In the genomic region with DNA sequence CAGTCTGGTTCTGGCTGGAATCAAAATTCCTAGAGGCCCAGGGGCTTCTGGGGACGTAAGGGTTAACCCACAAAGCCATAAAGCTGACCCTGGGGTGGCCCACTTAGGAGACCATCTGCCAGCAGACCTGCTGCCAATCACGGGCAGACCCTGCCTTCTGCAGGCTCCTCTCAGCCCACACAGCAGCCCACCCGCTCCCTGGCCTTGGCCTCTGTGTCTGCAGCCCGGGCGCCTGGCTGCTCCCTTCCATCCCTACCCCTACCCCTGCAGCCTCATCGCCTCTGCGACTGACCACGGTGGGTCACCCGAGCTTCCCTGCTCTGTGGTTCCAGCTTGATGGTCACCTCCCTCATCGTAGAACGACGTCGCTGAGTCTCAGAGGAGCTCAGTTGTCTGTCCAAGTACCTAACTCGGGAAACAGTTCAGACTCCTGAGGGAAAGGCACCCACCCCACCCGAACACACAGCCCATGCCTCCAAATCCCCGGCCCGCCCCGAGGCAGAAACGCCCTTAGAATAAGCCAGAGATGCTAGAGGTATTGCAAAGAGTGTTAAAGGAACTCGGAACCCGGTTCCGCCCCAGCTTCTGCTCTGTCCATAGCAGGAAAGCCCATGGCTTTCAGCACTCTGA, we compare ENCODE assay signal across 10 mouse cellular contexts. TPM values are rescaled to one million over a fixed set of nuclear protein-coding genes. Genes with fewer than 3 reads are reported as not detected.
DNase-seq lines count a peak whose midpoint lies in the region; ATAC-seq and TF ChIP-seq lines count a peak whose summit lies in the region.
"Had no signal": no experiment of that assay in that cellular context is flagged by ENCODE, and none has a peak within 500 bp of the region (broad histone marks: within the 10 kb centered on the region; RNA-seq: fewer than 3 reads in every experiment).

No protein-coding gene starts in this region.

- TF ChIP-seq CTCF in gastrocnemius, adult 2 months (IDR thresholded peaks at IDR 0.05) = no peak

- peak overlapping the region; percentile 37 for H3K4me2 ChIP-seq in hindbrain, embryonic 12.5 days (replicated peaks)
- no peak overlapping the region for H3K4me2 ChIP-seq in midbrain, embryonic 16.5 days (ENCODE audit: low read length)
- H3K4me2 ChIP-seq: embryonic facial prominence, embryonic 13.5 days; limb, embryonic 15.5 days had no signal

- H3K27me3 ChIP-seq in hindbrain, embryonic 12.5 days = no peaks in the 10 kb centered on the region
- H3K27me3 ChIP-seq in midbrain, embryonic 16.5 days (ENCODE audit: control insufficient read depth, insufficient read depth, low read depth, low read length) = no peaks in the 10 kb centered on the region

- no peaks in the 10 kb centered on the region for H3K9me3 ChIP-seq in hindbrain, embryonic 12.5 days (replicated peaks)
- H3K9me3 ChIP-seq in midbrain, embryonic 16.5 days (replicated peaks; ENCODE audit: control insufficient read depth, low read length, poor library complexity, severe bottlenecking) = no peaks in the 10 kb centered on the region
- H3K9me3 ChIP-seq: embryonic facial prominence, embryonic 13.5 days; limb, embryonic 15.5 days had no signal

- H3K9ac ChIP-seq in hindbrain, embryonic 12.5 days = peak overlapping the region; percentile 38
- 0 out of 2 replicates have a peak overlapping the region, but pooled peaks have one; percentile 40 for H3K9ac ChIP-seq in midbrain, embryonic 16.5 days (ENCODE audit: low read depth, low read length)
- H3K9ac ChIP-seq: embryonic facial prominence, embryonic 13.5 days; limb, embryonic 15.5 days had no signal

- no peaks in the 10 kb centered on the region for H3K36me3 ChIP-seq in hindbrain, embryonic 12.5 days
- no peaks in the 10 kb centered on the region for H3K36me3 ChIP-seq in midbrain, embryonic 16.5 days (ENCODE audit: control insufficient read depth, insufficient read depth, low read length)
- H3K36me3 ChIP-seq: embryonic facial prominence, embryonic 13.5 days; limb, embryonic 15.5 days had no signal

- 19% methylated on average over 22 of the region's 22 CpGs for WGBS in hindbrain, embryonic 12.5 days
- 16% methylated on average over 22 of the region's 22 CpGs for WGBS in midbrain, embryonic 16.5 days

- peak; percentile 75 for DNase-seq in cerebellum, adult 11-12 months
- peak; percentile 79 for DNase-seq in embryo, embryonic 10 days (ENCODE audit: low spot score)
- no peak for DNase-seq in kidney, postnatal 10 days
- DNase-seq in lung, postnatal 25 days (ENCODE audit: low spot score) = no peak
- no peak for DNase-seq in gastrocnemius, adult 2 months

- peaks cover 66% of the 10 kb centered on the region for H3K4me1 ChIP-seq in hindbrain, embryonic 12.5 days
- H3K4me1 ChIP-seq in midbrain, embryonic 16.5 days (ENCODE audit: control insufficient read depth, insufficient read depth, low read length) = peaks cover 32% of the 10 kb centered on the region
- H3K4me1 ChIP-seq: limb, embryonic 15.5 days had no signal

- intact Hi-C loops in gastrocnemius, adult 2 months (cut with DNase I) = no loop called here

- peak; percentile 62 for ATAC-seq in hindbrain, embryonic 12.5 days (ENCODE audit: low FRiP score)
- no peak for ATAC-seq in midbrain, embryonic 16.5 days
- ATAC-seq in megakaryocyte, adult 5-6 weeks (ENCODE audit: poor library complexity, severe bottlenecking) = no peak

- no peak overlapping the region for H3K4me3 ChIP-seq in hindbrain, embryonic 12.5 days
- H3K4me3 ChIP-seq in midbrain, embryonic 16.5 days (ENCODE audit: low read depth, low read length) = no peak overlapping the region
- H3K4me3 ChIP-seq in gastrocnemius, adult 2 months = no peak overlapping the region
- H3K4me3 ChIP-seq: embryonic facial prominence, embryonic 13.5 days; limb, embryonic 15.5 days had no signal

- H3K27ac ChIP-seq in hindbrain, embryonic 12.5 days = peak overlapping the region; percentile 81
- no peak overlapping the region for H3K27ac ChIP-seq in midbrain, embryonic 16.5 days (ENCODE audit: low read length)
- H3K27ac ChIP-seq in gastrocnemius, adult 2 months = no peak overlapping the region
- H3K27ac ChIP-seq: embryonic facial prominence, embryonic 13.5 days; limb, embryonic 15.5 days had no signal

RNA-seq across cellular contexts. Expression of a gene that starts 20.3 kb away (rescaled TPM):
- polyA plus RNA-seq in hindbrain, embryonic 12.5 days (2016; fragmentation: Nextera tagmentation; extraction: Ambion mirVana) = 20.7 and 20.9 TPM in 2 replicates
- 16.6 and 19.8 TPM in 2 replicates for polyA plus RNA-seq in midbrain, embryonic 16.5 days (2015; fragmentation: Nextera tagmentation; extraction: Ambion mirVana)
- not detected in 2 replicates for total RNA-seq in megakaryocyte, adult 5-6 weeks (2015)
- total RNA-seq in megakaryocyte, adult 5-6 weeks (2017) = 0.40 TPM in 1 of 2 replicates, not detected in the other
- total RNA-seq in gastrocnemius, adult 2 months (2021) = under 1 TPM; 0.15 to 0.47 TPM

Comparison
In these comparisons a context has a peak if more than half of its experiments do, and no peak if none do; other contexts are left out.
1. DNase-seq: peak in cerebellum, adult 11-12 months (single experiment) and embryo, embryonic 10 days (single experiment); none in kidney, postnatal 10 days (single experiment), lung, postnatal 25 days (single experiment) and gastrocnemius, adult 2 months (single experiment).